Mouse (Mus musculus): ENCODE results near the gene Raph1.

- TF ChIP-seq CTCF (IDR thresholded peaks at IDR 0.05; ENCODE audit: insufficient read depth, low read depth, low read length) (no peak), POLR2A (IDR thresholded peaks at IDR 0.05; ENCODE audit: insufficient read depth, low read depth, low read length) (no peak)
These were observed 117.0 kb downstream of the Raph1 start for GRCm38 (mm10) chr1:60449896-60450295.

Data from olfactory bulb, adult 2 months (tissue).